Mouse (Mus musculus) spleen, embryonic (tissue): Measurements from ENCODE around the gene Gm3625.

Source experiments
- CTCF ChIA-PET: fragments of 350-600 bp; sonication (Branson Sonifier 250); formaldehyde crosslinking; loops from one replicate; lab custom pipeline; 2022; lab: Charles Lee

Gm3625 gene

DNA sequence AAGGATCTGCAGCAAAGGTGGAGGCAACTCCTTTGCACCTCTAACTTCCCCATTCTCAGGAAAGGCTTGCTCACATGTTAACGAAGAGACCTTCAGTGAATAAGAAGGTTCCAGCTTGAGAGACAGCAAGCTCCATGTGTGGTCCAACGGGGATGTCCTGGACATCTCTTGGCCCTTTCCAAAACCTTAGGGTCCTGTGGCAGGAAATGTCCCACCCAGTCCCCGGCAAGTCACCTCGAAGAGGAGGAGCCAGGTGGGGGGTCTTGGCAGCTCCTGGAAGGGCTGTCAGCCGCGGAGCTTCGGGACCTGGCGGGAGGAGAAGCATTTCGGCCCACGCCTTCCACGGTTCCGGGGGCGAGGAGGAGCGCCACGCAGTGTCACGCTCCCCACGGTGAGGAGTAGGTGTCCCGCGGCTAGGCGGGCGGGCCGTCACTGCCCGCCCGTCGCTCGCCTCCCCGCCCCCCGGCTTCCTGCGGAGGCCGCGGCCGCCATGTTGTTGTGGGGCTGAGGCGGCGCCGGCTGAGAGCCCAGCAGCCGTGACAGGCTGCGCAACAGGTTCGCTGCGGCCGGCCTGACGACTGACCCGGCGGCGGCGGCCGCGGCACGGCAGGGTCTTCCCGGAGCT is at the start of gene Gm3625, which contains the start of gene Itsn2:
Gene Gm3625, minus strand, starts transcription at position 387 of the 625 bp plus-strand sequence.
Gene Itsn2, plus strand, starts transcription at position 98 of the 625 bp plus-strand sequence.
- CTCF ChIA-PET = interaction anchor here (0.5 to 1.1 kb wide), 2 partner anchors 130 to 592 kb away, joined by 3 to 6 read pairs; no protein-coding TSS in a partner anchor

DNA sequence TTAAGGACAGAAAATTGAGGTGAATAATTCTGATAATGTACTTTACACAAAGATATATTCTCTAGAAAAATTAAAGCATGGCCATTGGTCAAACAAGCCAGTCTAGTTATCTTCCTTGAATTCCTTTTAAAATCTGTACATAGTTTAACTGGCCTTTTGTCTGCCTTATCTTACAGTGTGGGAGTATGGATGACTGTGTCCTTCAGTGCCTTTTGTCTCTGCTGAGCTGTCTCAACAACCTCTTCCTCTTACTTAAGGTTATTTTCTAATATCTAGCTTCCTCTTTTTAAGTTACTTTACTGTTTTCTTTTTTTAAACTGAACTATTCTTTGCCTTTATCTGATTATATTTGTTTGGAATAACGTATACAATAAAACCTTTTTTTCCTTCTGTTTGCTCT is 48.0 kb upstream of the Gm3625 start:
- CTCF ChIA-PET = interaction anchor here (0.5 kb wide), 1 partner anchor 80 kb away, joined by 4 read pairs; no protein-coding TSS in a partner anchor

DNA sequence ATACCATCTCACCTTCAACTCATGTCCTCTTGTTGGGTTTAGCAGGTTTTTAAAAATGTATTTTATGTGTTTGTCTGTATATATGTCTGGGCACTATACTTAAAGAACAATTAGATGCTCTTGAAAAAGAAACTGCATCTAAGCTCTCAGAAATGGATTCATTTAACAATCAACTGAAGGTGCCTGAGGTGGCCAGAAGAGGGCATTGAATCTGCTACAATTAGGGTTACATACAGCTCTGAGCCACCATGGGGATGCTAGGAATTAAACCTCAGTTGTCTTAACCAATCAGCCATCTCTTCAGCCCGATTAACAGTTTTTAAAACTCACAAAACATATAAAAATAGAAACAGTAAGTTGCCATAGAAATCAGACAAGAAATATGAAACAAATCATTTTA is 45.7 kb upstream of the Gm3625 start:
- CTCF ChIA-PET = no interaction called here

DNA sequence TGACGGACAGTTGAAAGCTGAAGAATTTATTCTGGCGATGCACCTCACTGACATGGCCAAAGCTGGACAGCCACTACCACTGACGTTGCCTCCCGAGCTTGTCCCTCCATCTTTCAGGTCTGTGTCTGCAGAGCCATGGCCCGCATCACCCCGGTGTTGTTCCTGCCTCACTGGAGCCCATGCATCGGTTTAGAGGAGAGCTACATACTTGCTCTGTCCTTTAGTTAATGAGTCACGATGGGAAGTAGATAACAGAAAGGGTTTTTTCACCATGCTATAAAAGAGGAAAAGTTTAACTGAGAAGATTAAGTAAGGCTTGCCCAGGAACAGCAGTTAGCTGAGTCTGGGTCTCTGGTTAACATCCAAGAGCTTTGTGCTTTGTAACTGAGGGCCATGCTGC is 40.2 kb upstream of the Gm3625 start:
- CTCF ChIA-PET = no interaction called here

DNA sequence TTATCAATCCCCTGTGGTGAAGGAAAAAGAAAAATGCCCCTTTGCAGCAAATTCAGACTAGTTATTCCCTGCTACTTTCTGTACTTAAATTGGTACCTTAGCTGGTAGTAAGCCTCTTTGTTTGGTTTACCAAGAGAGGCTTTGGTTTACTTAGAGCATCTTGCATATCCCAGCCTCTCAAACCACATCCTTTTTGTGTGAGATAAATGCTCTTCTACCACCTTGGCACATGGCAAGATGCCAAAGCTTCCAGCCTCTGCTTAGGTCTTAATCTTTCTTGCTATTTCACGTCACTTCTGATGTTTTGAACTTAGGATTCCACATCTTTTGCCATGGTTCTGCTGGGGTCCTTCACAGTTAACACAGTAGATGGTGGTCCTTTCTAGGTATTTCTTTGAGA is 31.5 kb upstream of the Gm3625 start:
- CTCF ChIA-PET = interaction anchor here (0.5 kb wide), 1 partner anchor 24 kb away, joined by 7 read pairs; no protein-coding TSS in a partner anchor

DNA sequence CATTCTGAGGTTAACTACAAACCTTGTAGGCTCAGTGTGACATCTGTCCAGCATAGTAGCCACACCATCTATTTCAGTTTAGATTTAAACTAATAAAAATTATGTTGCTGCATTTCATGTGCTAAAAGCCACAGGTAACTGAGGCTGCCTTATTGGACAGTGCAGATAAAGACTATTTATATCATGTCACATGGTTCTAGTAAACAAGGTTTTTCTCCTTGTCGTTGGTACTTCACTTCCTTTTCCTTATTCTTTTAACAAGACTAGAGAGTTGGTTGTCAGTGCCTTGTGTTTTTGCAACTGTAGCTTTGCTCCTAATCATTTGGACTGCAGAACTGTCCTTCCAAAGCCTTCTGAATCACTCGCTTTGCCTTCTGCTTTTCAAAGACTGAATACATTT is 22.0 kb upstream of the Gm3625 start:
- CTCF ChIA-PET = no interaction called here

DNA sequence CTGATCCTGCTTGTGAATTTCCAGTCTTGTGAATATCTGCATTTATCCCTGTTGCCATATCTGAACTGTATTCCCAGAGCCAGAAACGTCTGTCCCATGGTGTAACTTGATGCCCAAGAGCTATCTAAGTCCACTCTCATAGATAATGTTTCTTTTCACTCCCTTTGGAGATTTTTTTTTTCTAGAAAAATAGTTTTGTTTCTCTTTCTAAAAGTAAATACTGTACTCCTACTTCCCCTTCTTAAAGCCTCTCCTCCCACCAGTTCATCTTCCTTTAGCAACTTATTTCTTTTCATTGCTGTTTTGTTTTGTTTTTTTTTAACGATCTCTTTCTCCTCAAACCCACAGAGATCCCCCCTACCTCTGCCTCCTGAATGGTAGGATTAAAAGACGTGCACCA is 13.9 kb upstream of the Gm3625 start:
- CTCF ChIA-PET = interaction anchor here (0.6 kb wide), 1 partner anchor 130 kb away, joined by 3 read pairs; no protein-coding TSS in a partner anchor

DNA sequence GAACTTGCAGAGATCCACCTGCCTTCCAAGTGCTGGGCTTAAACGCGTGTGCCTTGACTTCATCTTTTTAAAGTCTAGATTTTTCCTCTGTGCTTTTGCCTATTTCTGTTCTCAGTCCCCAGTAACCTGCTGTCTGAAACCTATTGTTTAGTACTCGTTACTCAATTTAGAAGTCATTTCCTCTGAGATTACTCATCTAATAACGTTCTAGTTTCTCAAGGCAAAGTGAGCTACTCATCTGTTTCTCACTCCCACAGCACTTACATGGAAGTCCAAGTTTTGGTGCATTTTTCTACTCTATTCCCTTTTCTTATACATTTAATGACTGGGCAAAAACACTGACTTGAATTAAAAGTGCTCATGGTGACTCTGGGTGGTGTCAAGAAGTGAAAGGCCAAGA is 7.0 kb upstream of the Gm3625 start:
- CTCF ChIA-PET = no interaction called here

DNA sequence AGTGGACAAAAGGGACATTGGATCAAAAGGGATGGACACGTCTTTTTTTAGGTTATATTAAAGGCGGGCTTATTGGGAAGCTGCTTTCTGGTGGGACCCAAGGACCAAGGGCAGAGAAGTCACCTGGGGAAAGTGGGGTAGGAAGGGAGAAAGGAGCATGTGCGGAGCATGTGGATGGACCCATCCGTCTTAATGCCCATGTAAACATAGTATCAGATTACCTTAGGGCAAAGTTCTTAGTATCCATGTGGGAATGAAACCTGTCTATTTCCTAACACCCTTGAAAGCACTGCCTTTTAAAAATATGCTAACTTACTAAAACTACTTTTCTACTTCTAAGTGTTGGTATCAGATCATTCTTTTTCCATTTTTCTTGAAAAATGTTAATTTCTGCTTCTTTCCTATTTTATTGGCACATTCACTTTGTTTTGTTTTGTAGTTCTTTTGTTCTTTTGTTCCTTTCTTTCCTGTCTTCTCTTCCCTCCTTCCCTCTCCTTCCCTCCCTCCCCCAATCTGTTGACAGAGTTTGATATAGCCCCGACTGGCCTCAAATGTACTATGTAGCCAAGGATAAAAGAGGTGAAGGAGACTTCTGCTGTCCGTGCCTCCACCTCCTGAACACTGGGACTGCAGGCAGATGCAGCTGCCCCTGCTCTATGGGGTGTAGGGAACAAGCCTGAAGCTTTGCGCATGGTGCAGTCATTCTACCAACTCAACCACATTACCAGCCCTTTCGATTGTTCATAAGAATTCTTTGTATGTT is 6.1 kb upstream of the Gm3625 start:
- CTCF ChIA-PET = interaction anchor here (1.2 kb wide), 1 partner anchor 12 kb away, joined by 3 read pairs; no protein-coding TSS in a partner anchor

DNA sequence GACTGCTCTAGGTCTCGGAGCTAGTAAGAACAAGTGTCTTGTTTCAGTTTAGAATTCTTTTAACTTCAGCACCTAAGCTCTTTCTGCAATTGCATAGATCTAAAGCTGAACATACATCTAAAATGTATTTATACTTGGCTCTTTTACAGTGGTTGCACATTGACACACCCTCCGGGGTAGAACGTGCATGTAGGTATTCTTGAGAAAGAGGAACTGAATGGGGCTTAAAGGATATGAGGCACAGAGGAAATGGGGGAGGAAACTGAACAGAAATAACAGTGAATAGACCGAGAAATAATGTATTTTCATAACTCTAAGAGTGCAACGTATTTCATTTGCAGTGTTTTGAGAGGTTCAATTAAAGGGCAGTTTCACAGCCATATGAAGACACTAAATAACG is 2.3 kb upstream of the Gm3625 start:
- CTCF ChIA-PET = no interaction called here

DNA sequence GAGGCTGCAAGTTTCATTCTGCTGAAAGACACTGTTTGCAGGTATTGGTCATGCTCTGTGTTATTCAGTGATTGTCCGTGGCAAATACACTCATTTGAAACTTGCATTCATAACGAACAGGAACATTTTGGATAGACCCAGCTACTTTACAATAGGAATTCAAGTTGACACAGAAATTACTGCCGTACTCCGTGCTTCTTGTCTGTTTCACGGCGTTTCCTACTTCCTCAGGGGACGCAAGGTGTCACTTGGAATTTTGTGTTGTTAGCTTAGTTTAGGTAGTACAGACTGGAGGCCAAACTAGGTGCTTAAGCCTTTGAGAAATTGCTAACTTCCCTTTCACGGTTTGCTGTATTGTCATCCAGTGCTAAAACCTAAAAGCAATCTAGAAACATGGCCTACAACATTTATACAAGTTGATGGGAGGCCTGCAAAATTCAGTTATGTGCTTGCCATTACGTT is 1.2 kb upstream of the Gm3625 start:
- CTCF ChIA-PET = no interaction called here

DNA sequence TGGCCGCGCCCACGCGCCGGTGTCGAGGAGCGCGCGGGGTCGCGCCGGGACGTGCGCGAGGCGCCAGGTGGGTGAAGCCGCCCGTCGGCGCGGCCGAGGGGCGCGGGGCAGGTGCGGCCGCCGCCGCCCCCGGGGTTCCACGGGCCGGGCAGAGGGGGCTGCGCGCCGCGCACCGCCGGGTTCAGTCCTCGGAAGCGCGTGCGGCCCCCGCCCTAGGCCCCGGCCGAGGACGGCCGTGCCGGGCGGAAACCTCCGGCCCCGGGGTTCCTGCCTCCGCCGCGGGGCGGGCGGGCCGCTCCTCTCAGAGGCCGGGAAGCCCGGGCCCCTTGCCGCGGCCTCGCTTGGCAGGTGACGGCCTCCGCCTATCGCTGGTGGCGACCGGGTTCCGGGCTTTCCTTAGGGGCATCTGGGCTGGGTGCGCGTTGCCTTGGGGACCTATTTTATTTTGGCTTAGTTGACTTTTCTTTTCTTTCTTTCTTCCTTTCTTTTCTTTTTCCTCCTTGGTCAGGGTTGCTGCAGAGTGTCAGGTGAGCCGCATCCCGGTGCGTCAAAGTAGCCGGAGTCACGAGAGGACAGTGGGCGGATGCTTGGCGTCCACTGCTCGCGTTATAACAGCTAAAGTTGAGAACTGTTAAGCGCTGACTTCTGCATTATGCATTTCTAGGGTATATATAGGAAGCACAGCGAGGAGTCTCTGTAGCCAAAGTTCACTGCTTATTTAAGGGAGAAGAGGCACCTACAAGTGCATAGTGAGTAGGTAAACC is 621 bp upstream of the Gm3625 start:
- CTCF ChIA-PET = no interaction called here

DNA sequence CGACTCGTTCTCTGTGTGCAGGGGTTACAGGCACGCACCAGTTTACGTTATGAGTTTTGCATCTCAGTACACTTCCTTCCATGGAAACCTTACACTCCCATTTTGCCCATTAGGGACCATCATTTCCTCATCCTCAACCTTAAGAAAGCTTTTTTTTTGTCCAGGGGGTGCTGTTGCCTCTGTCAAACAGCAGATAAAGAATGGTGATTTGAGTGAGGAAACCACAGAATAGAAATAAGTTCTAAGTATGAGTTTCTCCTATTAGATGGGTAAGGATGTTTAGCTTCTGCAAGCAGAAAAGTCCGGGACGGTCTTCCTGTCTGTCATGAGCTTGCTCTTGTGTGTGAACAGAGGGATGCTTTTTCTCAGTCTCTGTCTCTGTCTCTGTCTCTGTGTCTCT is 702 bp downstream of the Gm3625 start:
- CTCF ChIA-PET = interaction anchor here (0.5 to 1.1 kb wide), 3 partner anchors 21 to 129 kb away, joined by 6 to 14 read pairs (median 7); no protein-coding TSS in a partner anchor

DNA sequence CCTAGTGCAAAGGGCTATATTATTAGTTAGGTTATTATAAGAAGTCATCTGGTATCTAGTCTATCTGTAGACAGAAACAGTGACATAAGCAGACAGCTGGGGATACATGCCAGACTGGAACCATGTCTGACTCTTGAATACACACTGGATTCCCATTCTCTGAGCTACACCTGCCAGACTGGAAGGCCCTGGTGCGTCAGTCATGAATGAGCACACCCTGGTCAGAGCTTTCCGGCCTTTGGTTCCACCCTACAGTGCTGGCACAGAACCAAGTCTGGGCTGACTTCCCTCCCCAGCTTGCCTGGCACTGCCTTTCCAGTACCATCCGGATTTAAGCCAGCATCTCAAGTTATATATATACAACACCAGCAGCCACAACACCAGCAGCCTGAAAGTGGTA is 4.1 kb downstream of the Gm3625 start:
- CTCF ChIA-PET = no interaction called here

DNA sequence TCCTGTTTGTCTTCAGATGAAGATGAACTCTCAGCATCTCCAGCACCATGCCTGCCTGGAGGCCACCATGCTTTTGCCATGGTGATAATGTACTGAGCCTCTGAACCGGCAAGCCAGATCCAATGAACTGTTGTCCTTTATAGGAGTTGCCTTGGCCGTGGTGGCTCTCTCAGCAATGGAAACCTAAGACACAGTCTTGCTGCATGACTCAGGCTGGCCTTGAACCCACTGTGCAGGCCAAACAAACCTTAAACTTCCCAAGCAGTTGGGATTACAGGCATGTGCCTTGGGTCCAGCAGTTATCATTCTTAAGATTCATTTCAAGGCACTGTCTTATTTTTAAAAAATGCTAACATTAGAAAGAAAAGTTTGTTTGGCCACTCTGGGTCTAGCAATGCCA is 4.9 kb downstream of the Gm3625 start:
- CTCF ChIA-PET = no interaction called here

DNA sequence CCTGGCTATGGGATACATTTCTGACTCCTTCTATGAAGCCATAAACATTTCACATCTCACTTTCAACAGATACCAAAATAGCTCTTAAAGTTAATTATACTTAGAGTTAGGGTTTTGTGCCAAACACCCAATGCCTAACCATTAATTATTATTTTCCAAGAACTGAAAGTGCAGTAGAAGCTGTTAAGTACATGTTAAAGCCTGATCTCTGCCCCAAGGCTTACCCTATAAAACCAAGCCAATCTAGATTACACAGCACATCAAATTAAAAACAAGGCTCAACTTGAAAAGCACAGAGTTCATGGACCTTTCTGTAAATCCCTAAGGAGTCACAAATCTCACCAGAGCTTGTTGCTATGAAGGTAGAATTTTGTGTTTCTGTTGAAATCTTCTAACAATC is 10.4 kb downstream of the Gm3625 start:
- CTCF ChIA-PET = interaction anchor here (0.7 kb wide), 1 partner anchor 593 kb away, joined by 4 read pairs; no protein-coding TSS in a partner anchor

DNA sequence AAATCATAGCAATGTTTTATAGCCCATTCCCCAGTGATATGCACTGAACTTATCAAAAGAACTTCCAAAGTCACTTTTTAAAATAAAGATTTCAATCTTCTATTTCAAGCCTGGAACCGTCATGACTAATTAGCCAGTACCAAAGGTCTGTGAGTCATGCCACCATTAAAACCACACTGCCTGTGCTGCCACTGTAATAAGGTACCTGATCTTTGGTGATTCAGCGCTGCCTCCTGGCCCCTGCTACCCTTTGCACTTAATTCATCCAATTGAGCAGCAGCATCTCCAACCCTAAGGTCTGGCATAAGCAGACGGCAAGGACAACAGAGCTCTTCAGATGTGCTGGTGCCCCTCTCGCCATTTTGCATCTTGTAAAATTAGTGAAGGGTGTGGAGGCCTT is 18.7 kb downstream of the Gm3625 start:
- CTCF ChIA-PET = no interaction called here

DNA sequence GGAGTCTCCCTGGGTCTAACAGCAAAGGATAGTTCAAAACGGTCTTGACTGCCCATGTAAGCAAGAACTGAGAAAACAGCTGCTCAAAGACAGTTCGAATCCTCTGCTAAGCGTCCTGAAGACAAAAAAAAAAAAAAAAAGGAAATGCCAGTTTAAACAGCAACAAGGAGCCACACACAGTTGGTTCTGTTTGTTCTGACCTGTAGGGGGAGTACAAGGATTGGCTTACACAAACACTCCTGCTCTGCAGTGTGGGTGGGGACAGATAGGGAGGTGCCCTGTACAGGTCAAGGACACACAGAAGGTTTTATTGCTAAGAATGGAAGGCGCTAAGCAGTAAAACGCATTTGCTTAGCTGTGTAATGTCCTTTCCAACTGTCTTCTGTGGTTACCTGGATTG is 20.9 kb downstream of the Gm3625 start:
- CTCF ChIA-PET = interaction anchor here (0.6 to 0.7 kb wide), 5 partner anchors 32 to 376 kb away, joined by 3 to 11 read pairs (median 3); no protein-coding TSS in a partner anchor

DNA sequence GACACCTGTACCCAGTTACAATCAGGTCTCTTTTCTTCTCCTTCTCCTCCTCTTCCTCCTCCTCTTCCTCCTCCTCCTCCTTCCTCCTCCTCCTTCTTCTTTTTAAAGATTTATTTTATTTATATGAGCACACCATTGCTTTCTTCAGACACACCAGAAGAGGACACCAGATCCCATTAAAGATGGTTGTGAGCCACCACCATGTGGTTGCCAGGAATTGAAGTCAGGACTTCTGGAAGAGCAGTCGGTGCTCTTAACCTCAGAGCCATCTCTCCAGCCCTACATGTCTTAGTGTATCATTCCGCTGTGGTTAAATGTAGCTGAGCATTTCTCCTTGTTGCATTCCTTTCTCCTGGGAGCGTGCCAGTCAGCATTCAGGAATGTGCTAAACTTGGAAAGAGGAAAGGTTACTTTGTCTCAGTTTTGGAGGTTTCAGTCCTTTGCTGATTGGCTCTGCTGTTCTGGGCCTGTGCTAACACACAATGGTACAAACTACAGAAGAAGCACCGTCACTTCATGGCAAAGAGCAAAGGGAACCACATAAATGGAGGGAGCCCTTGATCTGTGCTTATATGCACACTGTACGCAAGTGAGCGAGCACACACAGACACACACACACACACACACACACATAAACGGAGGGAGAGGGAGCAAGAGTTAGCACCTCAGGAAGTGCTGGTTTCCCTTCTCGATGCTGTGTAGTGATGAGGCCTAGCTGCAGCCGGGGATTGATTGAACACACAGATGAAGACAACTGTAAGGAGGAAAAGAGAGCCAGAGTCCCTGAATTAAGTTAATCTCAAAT is 34.0 kb downstream of the Gm3625 start:
- CTCF ChIA-PET = no interaction called here

DNA sequence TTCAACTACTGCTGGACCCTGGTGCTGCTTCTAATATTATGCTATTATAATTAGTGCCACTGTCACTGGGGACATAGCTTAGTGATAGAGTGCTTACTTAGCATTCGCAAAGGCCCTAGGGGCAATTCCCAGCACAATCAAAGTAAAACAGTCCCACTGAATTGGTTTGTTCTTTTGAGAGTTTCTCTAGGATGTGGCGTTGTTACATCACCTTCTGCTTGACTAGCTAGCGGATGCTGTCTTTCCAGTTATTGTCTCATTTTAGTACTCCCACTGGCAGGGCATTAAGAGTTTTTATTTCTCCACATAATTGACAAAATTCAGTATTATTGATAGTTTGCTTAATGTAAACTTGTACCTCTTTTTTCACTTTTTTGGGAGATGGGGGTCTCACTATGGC is 34.7 kb downstream of the Gm3625 start:
- CTCF ChIA-PET = no interaction called here

DNA sequence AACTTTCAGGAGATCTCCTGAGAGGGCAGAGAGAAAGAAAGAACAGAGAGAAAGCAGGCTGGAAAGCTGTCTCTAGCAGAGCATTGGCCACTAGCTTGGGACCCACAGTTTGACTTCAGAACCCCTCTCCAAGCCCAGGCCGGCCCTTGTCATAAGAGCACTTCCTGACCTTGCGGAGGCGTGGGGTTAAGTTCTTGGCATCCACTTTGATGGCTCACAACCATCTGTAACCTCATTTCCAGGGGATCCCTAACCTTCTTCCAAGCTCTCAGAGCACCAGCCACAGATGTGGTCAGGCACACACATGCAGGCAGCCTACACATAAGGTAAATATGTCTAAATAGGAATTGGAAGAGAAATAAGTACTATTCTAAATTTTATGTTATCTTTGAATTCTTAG is 35.3 kb downstream of the Gm3625 start:
- CTCF ChIA-PET = no interaction called here
